Mouse (Mus musculus): ENCODE data around the gene Slc12a7.

GRCm38 (mm10) chr13:73812936-73813335 is 80.0 kb downstream of the Slc12a7 start:
- TF ChIP-seq CTCF (IDR thresholded peaks at IDR 0.05; ENCODE audit: borderline replicate concordance, extremely low read depth, insufficient read depth, insufficient read length) (no peak), POLR2A (IDR thresholded peaks at IDR 0.05; ENCODE audit: borderline replicate concordance, extremely low read depth, insufficient read depth, insufficient read length, poor library complexity, severe bottlenecking) (no peak)
